Mouse (Mus musculus) liver, embryonic 14.5 days (tissue): ENCODE results near the gene Eps8. TPM values are rescaled to one million over a fixed set of nuclear protein-coding genes. Genes with fewer than 3 reads are reported as not detected.

Experiments
- ATAC-seq: fragments of 200-750 bp; cut with Nextera tagmentation; 2 replicates; pipeline ENCODE4 v1.8.0; 2017; ENCODE audit warnings: moderate number of reproducible peaks, mild to moderate bottlenecking, moderate library complexity; ENCODE audit not compliant: insufficient read depth
- DNase-seq, 3 experiments: peaks; one replicate each; pipeline ENCODE4 v3.0.0-alpha.2; 2012 to 2013; ENCODE audit warnings: low read depth in 3 of 3, low spot score in 3 of 3
- H3K27ac ChIP-seq: fragments of 300-500 bp; sonication (generic); 2 replicates; pipeline ENCODE4 v1.5.1; 2014; ENCODE audit warnings: moderate library complexity, mild to moderate bottlenecking, control low read depth, inconsistent platforms
- H3K27me3 ChIP-seq: fragments of 300-500 bp; sonication (generic); 2 replicates; pipeline ENCODE4 v1.6.1; 2014; ENCODE audit warnings: mild to moderate bottlenecking, low read length, moderate library complexity; ENCODE audit not compliant: control insufficient read depth, insufficient read depth
- H3K36me3 ChIP-seq: fragments of 300-500 bp; sonication (generic); replicated peaks from 2 replicates; pipeline ENCODE4 v1.6.1; 2014; ENCODE audit warnings: low read depth; ENCODE audit not compliant: control insufficient read depth, insufficient read depth
- H3K4me1 ChIP-seq, 2 experiments: fragments of 200-500 bp in 1 of 2; fragments of 300-500 bp in 1 of 2; sonication (generic) in 1 of 2; replicated peaks; 2 replicates each; pipeline ENCODE4 v1.6.1; 2012 to 2014; ENCODE audit warnings: antibody characterized with exemption in 1 of 2, inconsistent platforms in 1 of 2, low read length in 1 of 2; ENCODE audit not compliant: control insufficient read depth in 2 of 2, insufficient read depth in 2 of 2
- H3K4me2 ChIP-seq: fragments of 300-500 bp; sonication (generic); 2 replicates; pipeline ENCODE4 v1.6.1; 2014; ENCODE audit warnings: low read depth, mild to moderate bottlenecking, control low read depth, moderate library complexity
- H3K4me3 ChIP-seq, 2 experiments: fragments of 200-500 bp in 1 of 2; fragments of 300-500 bp in 1 of 2; sonication (generic) in 1 of 2; 2 replicates each; pipeline ENCODE4 v1.5.1; 2012 to 2014; ENCODE audit warnings: low read depth in 2 of 2, low read length in 2 of 2, mild to moderate bottlenecking in 2 of 2, control low read depth in 1 of 2, inconsistent platforms in 1 of 2, moderate library complexity in 1 of 2; ENCODE audit not compliant: insufficient read depth in 1 of 2
- H3K9ac ChIP-seq: fragments of 300-500 bp; sonication (generic); replicated peaks from 2 replicates; pipeline ENCODE4 v1.6.1; 2014; ENCODE audit warnings: mild to moderate bottlenecking, control low read depth, moderate library complexity
- H3K9me3 ChIP-seq: fragments of 300-500 bp; sonication (generic); 2 replicates; pipeline ENCODE4 v1.6.1; 2016; ENCODE audit warnings: low read length, mixed read lengths; ENCODE audit not compliant: control insufficient read depth
- CTCF ChIP-seq: IDR thresholded peaks from 2 replicates; pipeline ENCODE4 v1.5.1; 2016; ENCODE audit warnings: antibody characterized with exemption, low read depth, control low read depth
- EP300 ChIP-seq: IDR thresholded peaks from 2 replicates; pipeline ENCODE4 v1.6.1; 2016; ENCODE audit warnings: antibody characterized with exemption, low read depth
- WGBS: fragments of 180-500 bp; shearing (Covaris S2); extraction: QIAGEN DNeasy Blood & Tissue Kit; methylation state at CpG from one replicate; pipeline ENCODE4 v1.1.7; 2014; ENCODE audit not compliant: insufficient replicate concordance; 5-methylcytosine and 5-hydroxymethylcytosine counted together
- polyA plus RNA-seq, 2 experiments: library from polyadenylated mRNA; depleted of rRNA in 1 of 2; stranded (reverse) in 1 of 2; unstranded in 1 of 2; fragments of >200 nt; fragmentation: Nextera tagmentation in 1 of 2; extraction: Ambion mirVana in 1 of 2; gene quantifications; 2 replicates each; pipeline versions ENCODE4 v1.2.1 to v1.2.3; 2012 to 2014

Gene Eps8
- polyA plus RNA-seq, 2 experiments: 0.42 to 1.4 TPM

- no peak for DNase-seq
- no peak overlapping the region for H3K27ac ChIP-seq
- no peak overlapping the region for H3K4me3 ChIP-seq
- no peak for ATAC-seq
- WGBS: 48% methylated on average over 2 of the region's 2 CpGs
- H3K27me3 ChIP-seq: no peaks in the 10 kb centered on the region
- no peak for TF ChIP-seq EP300
- no peak for TF ChIP-seq CTCF
- no peaks in the 10 kb centered on the region for H3K9me3 ChIP-seq
- H3K9ac ChIP-seq: no peak overlapping the region
- H3K4me1 ChIP-seq: no peaks in the 10 kb centered on the region
- H3K36me3 ChIP-seq: no peaks in the 10 kb centered on the region
- no peak overlapping the region for H3K4me2 ChIP-seq
Measured at GRCm38 (mm10) chr6:137612071-137612547, 42.6 kb downstream of the Eps8 start.

GRCm38 (mm10) chr6:137608160-137608930 is 46.3 kb downstream of the Eps8 start:
- H3K27ac ChIP-seq: no peak overlapping the region
- no peak overlapping the region for H3K4me3 ChIP-seq
- DNase-seq: no peak
- H3K4me1 ChIP-seq: peaks cover 0 to 3% of the 10 kb centered on the region in 2 experiments; a peak in 1 of 4 replicates
- ATAC-seq: no peak
- no peaks in the 10 kb centered on the region for H3K27me3 ChIP-seq
- no peak overlapping the region for H3K4me2 ChIP-seq
- no peak for TF ChIP-seq EP300
- TF ChIP-seq CTCF: no peak
- no peaks in the 10 kb centered on the region for H3K36me3 ChIP-seq
- no peak overlapping the region for H3K9ac ChIP-seq
- H3K9me3 ChIP-seq: no peaks in the 10 kb centered on the region
- 76% methylated on average over 17 of the region's 17 CpGs for WGBS

GRCm38 (mm10) chr6:137606541-137606940 is 48.1 kb downstream of the Eps8 start:
- no peaks in the 10 kb centered on the region for H3K9me3 ChIP-seq
- ATAC-seq: no peak

GRCm38 (mm10) chr6:137604417-137605248 is 50.0 kb downstream of the Eps8 start:
- Histone ChIP-seq H3K4me2 (no peak overlapping the region), H3K4me1 (peaks cover 0 to 3% of the 10 kb centered on the region in 2 experiments; a peak in 1 of 4 replicates), H3K4me3 (no peak overlapping the region), H3K9ac (no peak overlapping the region), H3K27me3 (no peaks in the 10 kb centered on the region), H3K9me3 (no peaks in the 10 kb centered on the region), H3K27ac (no peak overlapping the region), H3K36me3 (no peaks in the 10 kb centered on the region)
- WGBS: 66% methylated on average over 4 of the region's 4 CpGs
- TF ChIP-seq CTCF (no peak), EP300 (no peak)
- 0 out of 2 replicates have a peak, but pooled peaks have one; percentile 45 for ATAC-seq
- DNase-seq: no peak

More at GRCm38 (mm10) chr6:137606541-137606940, 48.1 kb downstream of the Eps8 start:
- H3K4me1 ChIP-seq: peaks cover 0 to 3% of the 10 kb centered on the region in 2 experiments; a peak in 1 of 4 replicates
- no peak overlapping the region for H3K4me2 ChIP-seq
- no peaks in the 10 kb centered on the region for H3K36me3 ChIP-seq
- 54% methylated on average over 7 of the region's 7 CpGs for WGBS
- H3K4me3 ChIP-seq: no peak overlapping the region
- no peak for DNase-seq
- H3K27me3 ChIP-seq: no peaks in the 10 kb centered on the region
- no peak for TF ChIP-seq CTCF
- no peak for TF ChIP-seq EP300
- no peak overlapping the region for H3K27ac ChIP-seq
- no peak overlapping the region for H3K9ac ChIP-seq

- 61% methylated on average over 7 of the region's 7 CpGs for WGBS
- no peak overlapping the region for H3K27ac ChIP-seq
- TF ChIP-seq CTCF (no peak), EP300 (no peak)
- H3K4me2 ChIP-seq: no peak overlapping the region
- H3K36me3 ChIP-seq: no peaks in the 10 kb centered on the region
- ATAC-seq (no peak), DNase-seq (no peak)
- H3K9ac ChIP-seq: no peak overlapping the region
- H3K4me3 ChIP-seq: no peak overlapping the region
- H3K4me1 ChIP-seq: peaks cover 2 to 3% of the 10 kb centered on the region in 2 experiments; a peak in 2 of 4 replicates
- H3K27me3 ChIP-seq: no peaks in the 10 kb centered on the region
- no peaks in the 10 kb centered on the region for H3K9me3 ChIP-seq
Measured at GRCm38 (mm10) chr6:137598306-137598705, 56.4 kb downstream of the Eps8 start.
